Mouse (Mus musculus): ENCODE results near the gene Nf2.

DNA sequence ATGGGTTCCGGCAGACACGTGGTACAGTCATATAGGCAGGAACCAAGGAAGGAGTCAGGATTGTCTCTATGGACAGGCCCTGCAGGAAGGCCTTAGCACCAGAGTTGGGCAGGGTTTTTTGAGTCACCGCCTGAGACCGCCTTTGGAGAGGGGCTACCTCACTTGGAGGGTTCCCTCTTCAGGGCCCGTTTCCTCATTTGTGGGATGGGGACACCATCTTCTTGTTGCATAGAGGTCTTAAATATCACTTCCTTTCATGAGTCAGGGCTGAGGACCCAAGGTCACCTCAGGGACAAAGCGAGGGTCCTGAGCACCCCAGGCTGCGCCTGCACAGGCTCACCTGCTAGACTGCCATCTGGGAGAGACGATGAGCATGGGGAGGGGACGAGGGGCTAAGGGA lies 92.9 kb downstream of the Nf2 start:
- no peak for TF ChIP-seq POLR2A (IDR thresholded peaks at IDR 0.05; ENCODE audit: control insufficient read depth, extremely low read depth, insufficient read depth, low read length, poor library complexity)
- TF ChIP-seq CTCF (IDR thresholded peaks at IDR 0.05; ENCODE audit: borderline replicate concordance, control insufficient read depth, extremely low read depth, insufficient read depth, low read length, poor library complexity): no peak

All from thymus, adult 2 months (tissue).